Comparison of ENCODE assay signal across 10 mouse cellular contexts in genomic region chr10:8195730-8196129, GRCm38 (mm10).
DNase-seq lines count a peak whose midpoint lies in the region; ATAC-seq and TF ChIP-seq lines count a peak whose summit lies in the region.
"Had no signal": no experiment of that assay in that cellular context is flagged by ENCODE, and none has a peak within 500 bp of the region (broad histone marks: within the 10 kb centered on the region; RNA-seq: fewer than 3 reads in every experiment).

No protein-coding gene starts in this region.

- no peak for TF ChIP-seq POLR2A in cerebellum, adult 2 months (IDR thresholded peaks at IDR 0.05; ENCODE audit: borderline replicate concordance, insufficient read depth, low read length)

- H3K27me3 ChIP-seq in hindbrain, embryonic 10.5 days (ENCODE audit: insufficient read depth, poor library complexity, severe bottlenecking), result no peaks in the 10 kb centered on the region
- H3K27me3 ChIP-seq in hindbrain, embryonic 14.5 days (ENCODE audit: control insufficient read depth, insufficient read depth, low read length), result no peaks in the 10 kb centered on the region
- no peaks in the 10 kb centered on the region for H3K27me3 ChIP-seq in neural tube, embryonic 12.5 days (replicated peaks)
- H3K27me3 ChIP-seq in intestine, embryonic 15.5 days (replicated peaks), result no peaks in the 10 kb centered on the region
- H3K27me3 ChIP-seq in stomach, postnatal 0 days (ENCODE audit: control insufficient read depth, insufficient read depth, low read length), result no peaks in the 10 kb centered on the region
- H3K27me3 ChIP-seq in cerebellum, adult 2 months (ENCODE audit: control insufficient read depth, insufficient read depth, low read length), result no peaks in the 10 kb centered on the region
- H3K27me3 ChIP-seq: liver, embryonic 15.5 days had no signal

- no peak for ATAC-seq in hindbrain, embryonic 14.5 days (ENCODE audit: low FRiP score)
- peak; percentile 22; the same call in 1 of the 2 replicates for ATAC-seq in neural tube, embryonic 12.5 days (ENCODE audit: low FRiP score, low read depth)
- ATAC-seq in intestine, embryonic 15.5 days, result peak; percentile 73
- ATAC-seq in stomach, postnatal 0 days (ENCODE audit: low FRiP score, low TSS enrichment), result 0 out of 2 replicates have a peak, but pooled peaks have one; percentile 21

- WGBS in hindbrain, embryonic 10.5 days, result 50% methylated on average over 6 of the region's 6 CpGs
- 58% methylated on average over 6 of the region's 6 CpGs for WGBS in hindbrain, embryonic 14.5 days
- 66% methylated on average over 6 of the region's 6 CpGs for WGBS in neural tube, embryonic 12.5 days
- 52% methylated on average over 6 of the region's 6 CpGs for WGBS in intestine, embryonic 15.5 days
- 54% methylated on average over 6 of the region's 6 CpGs for WGBS in stomach, postnatal 0 days
- WGBS in cerebellum, adult 2 months, result 74% methylated on average over 6 of the region's 6 CpGs

- TF ChIP-seq EP300 in stomach, postnatal 0 days (optimal IDR thresholded peaks at IDR 0.05), result no peak

- peaks cover 16% of the 10 kb centered on the region for H3K4me1 ChIP-seq in hindbrain, embryonic 10.5 days (replicated peaks)
- no peaks in the 10 kb centered on the region for H3K4me1 ChIP-seq in hindbrain, embryonic 14.5 days (replicated peaks; ENCODE audit: control insufficient read depth, insufficient read depth, low read length)
- H3K4me1 ChIP-seq in neural tube, embryonic 12.5 days, result no peaks in the 10 kb centered on the region; the same call in 1 of the 2 replicates
- no peaks in the 10 kb centered on the region for H3K4me1 ChIP-seq in intestine, embryonic 15.5 days (replicated peaks)
- H3K4me1 ChIP-seq in stomach, postnatal 0 days (replicated peaks; ENCODE audit: control insufficient read depth, insufficient read depth), result no peaks in the 10 kb centered on the region
- H3K4me1 ChIP-seq in cerebellum, adult 2 months (ENCODE audit: control insufficient read depth, insufficient read depth, low read length), result no peaks in the 10 kb centered on the region

- no peak for DNase-seq in hindbrain, embryonic 10.5 days (ENCODE audit: low spot score)
- no peak for DNase-seq in hindbrain, embryonic 14.5 days (ENCODE audit: low spot score)
- no peak for DNase-seq in neural tube, embryonic 10.5 days (ENCODE audit: extremely low spot score, low spot score)
- DNase-seq in stomach, postnatal 0 days (ENCODE audit: low spot score), result no peak
- DNase-seq in thymus, adult 18-20 months, result no peak
- DNase-seq in cerebellum, adult 2 months, result no peak

- H3K4me2 ChIP-seq in hindbrain, embryonic 14.5 days (replicated peaks), result no peak overlapping the region
- no peak overlapping the region for H3K4me2 ChIP-seq in neural tube, embryonic 12.5 days (replicated peaks)
- H3K4me2 ChIP-seq in intestine, embryonic 15.5 days (replicated peaks), result no peak overlapping the region
- H3K4me2 ChIP-seq in stomach, postnatal 0 days (replicated peaks; ENCODE audit: low read depth), result no peak overlapping the region
- H3K4me2 ChIP-seq: liver, embryonic 15.5 days had no signal

- H3K4me3 ChIP-seq in hindbrain, embryonic 10.5 days, result no peak overlapping the region
- no peak overlapping the region for H3K4me3 ChIP-seq in hindbrain, embryonic 14.5 days (replicated peaks; ENCODE audit: low read length)
- no peak overlapping the region for H3K4me3 ChIP-seq in neural tube, embryonic 12.5 days
- H3K4me3 ChIP-seq in intestine, embryonic 15.5 days (replicated peaks), result no peak overlapping the region
- no peak overlapping the region for H3K4me3 ChIP-seq in stomach, postnatal 0 days (ENCODE audit: low read depth, low read length)
- H3K4me3 ChIP-seq in cerebellum, adult 2 months (replicated peaks; ENCODE audit: insufficient read depth, low read depth, low read length), result no peak overlapping the region
- H3K4me3 ChIP-seq: liver, embryonic 15.5 days; midbrain, embryonic 10.5 days had no signal

- H3K27ac ChIP-seq in hindbrain, embryonic 10.5 days, result peak overlapping the region; percentile 66
- no peak overlapping the region for H3K27ac ChIP-seq in hindbrain, embryonic 14.5 days
- no peak overlapping the region for H3K27ac ChIP-seq in neural tube, embryonic 12.5 days
- no peak overlapping the region for H3K27ac ChIP-seq in intestine, embryonic 15.5 days
- H3K27ac ChIP-seq in stomach, postnatal 0 days (replicated peaks), result no peak overlapping the region
- H3K27ac ChIP-seq in cerebellum, adult 2 months (ENCODE audit: insufficient read depth, low read length), result no peak overlapping the region
- H3K27ac ChIP-seq: liver, embryonic 15.5 days; midbrain, embryonic 10.5 days had no signal

- H3K9me3 ChIP-seq in hindbrain, embryonic 10.5 days, result no peaks in the 10 kb centered on the region
- no peaks in the 10 kb centered on the region for H3K9me3 ChIP-seq in hindbrain, embryonic 14.5 days (ENCODE audit: control insufficient read depth, low read length)
- no peaks in the 10 kb centered on the region for H3K9me3 ChIP-seq in neural tube, embryonic 12.5 days
- H3K9me3 ChIP-seq in intestine, embryonic 15.5 days, result no peaks in the 10 kb centered on the region
- H3K9me3 ChIP-seq in stomach, postnatal 0 days (ENCODE audit: control insufficient read depth, low read length), result no peaks in the 10 kb centered on the region
- H3K9me3 ChIP-seq: liver, embryonic 15.5 days; midbrain, embryonic 10.5 days had no signal

- TF ChIP-seq CTCF in stomach, postnatal 0 days (IDR thresholded peaks at IDR 0.05; ENCODE audit: low read depth), result no peak
- no peak for TF ChIP-seq CTCF in cerebellum, adult 2 months (IDR thresholded peaks at IDR 0.05; ENCODE audit: borderline replicate concordance, insufficient read depth, low read depth, low read length)

- no peaks in the 10 kb centered on the region for H3K36me3 ChIP-seq in hindbrain, embryonic 10.5 days
- no peaks in the 10 kb centered on the region for H3K36me3 ChIP-seq in hindbrain, embryonic 14.5 days (replicated peaks; ENCODE audit: control insufficient read depth, insufficient read depth)
- H3K36me3 ChIP-seq in neural tube, embryonic 12.5 days, result no peaks in the 10 kb centered on the region
- H3K36me3 ChIP-seq in intestine, embryonic 15.5 days, result no peaks in the 10 kb centered on the region
- no peaks in the 10 kb centered on the region for H3K36me3 ChIP-seq in stomach, postnatal 0 days (ENCODE audit: control insufficient read depth, insufficient read depth, low read length)
- H3K36me3 ChIP-seq: liver, embryonic 15.5 days; midbrain, embryonic 10.5 days had no signal

- no peak overlapping the region for H3K9ac ChIP-seq in hindbrain, embryonic 14.5 days
- H3K9ac ChIP-seq in neural tube, embryonic 12.5 days, result no peak overlapping the region
- H3K9ac ChIP-seq in intestine, embryonic 15.5 days, result no peak overlapping the region
- no peak overlapping the region for H3K9ac ChIP-seq in stomach, postnatal 0 days (ENCODE audit: low read length)
- H3K9ac ChIP-seq: liver, embryonic 15.5 days had no signal
